Comparison of ENCODE assay signal across 15 mouse cellular contexts in genomic region chr14:55146324-55146723, GRCm38 (mm10). TPM values are rescaled to one million over a fixed set of nuclear protein-coding genes. Genes with fewer than 3 reads are reported as not detected.
"Had no signal": no experiment of that assay in that cellular context is flagged by ENCODE, and none has a peak within 500 bp of the region (broad histone marks: within the 10 kb centered on the region; RNA-seq: fewer than 3 reads in every experiment).

No protein-coding gene starts in this region.

- DNase-seq: kidney, postnatal 4 days; lung, adult 2 months; midbrain, embryonic 14.5 days; right cerebral cortex, postnatal 25 days; thymus, postnatal 36 days had no signal

- H3K36me3 ChIP-seq: limb, embryonic 10.5 days; midbrain, embryonic 10.5 days; neural tube, embryonic 12.5 days had no signal

- H3K27ac ChIP-seq: left cerebral cortex, adult 2 months; limb, embryonic 10.5 days; liver, embryonic 14.5 days; midbrain, embryonic 10.5 days; neural tube, embryonic 12.5 days had no signal

- H3K4me3 ChIP-seq: layer of hippocampus, adult 2 months; left cerebral cortex, adult 2 months; limb, embryonic 10.5 days; midbrain, embryonic 10.5 days; neural tube, embryonic 12.5 days had no signal

- H3K27me3 ChIP-seq: neural tube, embryonic 12.5 days had no signal

- H3K4me2 ChIP-seq: neural tube, embryonic 12.5 days had no signal

- H3K9me3 ChIP-seq: limb, embryonic 10.5 days; midbrain, embryonic 10.5 days; neural tube, embryonic 12.5 days had no signal

- H3K9ac ChIP-seq: liver, embryonic 14.5 days; neural tube, embryonic 12.5 days had no signal

- ATAC-seq: inflammation-experienced regulatory T-cells, adult 6 months; intestine, postnatal 0 days; lung, postnatal 0 days had no signal

- H3K4me1 ChIP-seq: limb, embryonic 10.5 days had no signal

RNA-seq across cellular contexts. Expression of gene Jph4, which starts 29.6 kb away (rescaled TPM):
- total RNA-seq: megakaryocyte, adult 5-6 weeks had no signal
- polyA plus RNA-seq: inflammation-experienced regulatory T-cells, adult 6 months had no signal
